ENCODE assay signal across 11 mouse cellular contexts in genomic region chr8:85381926-85382325, GRCm38 (mm10). TPM values are rescaled to one million over a fixed set of nuclear protein-coding genes. Genes with fewer than 3 reads are reported as not detected.
A peak's percentile ranks its signal among the peaks of the same experiment; 100 is the strongest.
DNase-seq lines count a peak whose midpoint lies in the region; ATAC-seq lines count a peak whose summit lies in the region.
"Had no signal": no experiment of that assay in that cellular context is flagged by ENCODE, and none has a peak within 500 bp of the region (broad histone marks: within the 10 kb centered on the region; RNA-seq: fewer than 3 reads in every experiment).

No protein-coding gene starts in this region.

- no peaks in the 10 kb centered on the region for H3K9me3 ChIP-seq in forebrain, embryonic 10.5 days
- H3K9me3 ChIP-seq in forebrain, embryonic 11.5 days (ENCODE audit: control insufficient read depth, low read length), result no peaks in the 10 kb centered on the region
- H3K9me3 ChIP-seq in heart, embryonic 13.5 days, result no peaks in the 10 kb centered on the region
- no peaks in the 10 kb centered on the region for H3K9me3 ChIP-seq in liver, embryonic 13.5 days (replicated peaks)
- no peaks in the 10 kb centered on the region for H3K9me3 ChIP-seq in midbrain, embryonic 15.5 days

- DNase-seq in forebrain, embryonic 10.5 days (ENCODE audit: extremely low spot score, low spot score), result no peak
- no peak for DNase-seq in forebrain, embryonic 11.5 days (ENCODE audit: low spot score)
- peak; percentile 16 to 41 for DNase-seq in left cerebral cortex, adult 18-20 months (ENCODE audit: low spot score in 2 of 2)
- DNase-seq in left cerebral cortex, postnatal 4 days, result no peak
- no peak for DNase-seq in liver, embryonic 13.5 days
- DNase-seq in adrenal gland, adult 18-20 months (ENCODE audit: low spot score in 2 of 2), result no peak
- DNase-seq: cerebellum, postnatal 14 days; kidney, adult 2 months had no signal

- H3K36me3 ChIP-seq in forebrain, embryonic 10.5 days (replicated peaks), result no peaks in the 10 kb centered on the region
- no peaks in the 10 kb centered on the region for H3K36me3 ChIP-seq in forebrain, embryonic 11.5 days (ENCODE audit: control insufficient read depth, insufficient read depth, low read length)
- no peaks in the 10 kb centered on the region for H3K36me3 ChIP-seq in heart, embryonic 13.5 days
- peaks cover 2% of the 10 kb centered on the region; the same call in 1 of the 2 replicates for H3K36me3 ChIP-seq in liver, embryonic 13.5 days
- H3K36me3 ChIP-seq in midbrain, embryonic 15.5 days (replicated peaks), result no peaks in the 10 kb centered on the region

- no peak overlapping the region for H3K4me2 ChIP-seq in forebrain, embryonic 11.5 days (ENCODE audit: low read depth, low read length, severe bottlenecking)
- H3K4me2 ChIP-seq in heart, embryonic 13.5 days, result peak overlapping the region; percentile 72
- H3K4me2 ChIP-seq in liver, embryonic 13.5 days, result peak overlapping the region; percentile 82
- no peak overlapping the region for H3K4me2 ChIP-seq in midbrain, embryonic 15.5 days

- peak overlapping the region; percentile 62; the same call in 1 of the 2 replicates for H3K27ac ChIP-seq in forebrain, embryonic 10.5 days
- no peak overlapping the region for H3K27ac ChIP-seq in forebrain, embryonic 11.5 days (ENCODE audit: low read depth, low read length)
- H3K27ac ChIP-seq in heart, embryonic 13.5 days (replicated peaks), result peak overlapping the region; percentile 99
- peak overlapping the region; percentile 100 for H3K27ac ChIP-seq in liver, embryonic 13.5 days
- H3K27ac ChIP-seq in midbrain, embryonic 15.5 days, result no peak overlapping the region

- no peak overlapping the region for H3K4me3 ChIP-seq in forebrain, embryonic 10.5 days
- H3K4me3 ChIP-seq in forebrain, embryonic 11.5 days (ENCODE audit: low read depth, low read length), result no peak overlapping the region
- H3K4me3 ChIP-seq in heart, embryonic 13.5 days, result no peak overlapping the region
- peak overlapping the region; percentile 73 for H3K4me3 ChIP-seq in liver, embryonic 13.5 days (replicated peaks)
- no peak overlapping the region for H3K4me3 ChIP-seq in midbrain, embryonic 15.5 days

- H3K27me3 ChIP-seq in forebrain, embryonic 10.5 days (ENCODE audit: poor library complexity, severe bottlenecking), result no peaks in the 10 kb centered on the region
- H3K27me3 ChIP-seq in forebrain, embryonic 11.5 days (ENCODE audit: control insufficient read depth, insufficient read depth, low read length), result no peaks in the 10 kb centered on the region
- no peaks in the 10 kb centered on the region for H3K27me3 ChIP-seq in heart, embryonic 13.5 days (replicated peaks)
- no peaks in the 10 kb centered on the region for H3K27me3 ChIP-seq in liver, embryonic 13.5 days
- H3K27me3 ChIP-seq in midbrain, embryonic 15.5 days (replicated peaks), result no peaks in the 10 kb centered on the region

- intact Hi-C loops in left cerebral cortex, postnatal 4 days (cut with DNase I), result no loop called here

- peaks cover 15% of the 10 kb centered on the region for H3K4me1 ChIP-seq in forebrain, embryonic 10.5 days
- H3K4me1 ChIP-seq in forebrain, embryonic 11.5 days (replicated peaks; ENCODE audit: control insufficient read depth, insufficient read depth, low read length), result no peaks in the 10 kb centered on the region
- peaks cover 86% of the 10 kb centered on the region for H3K4me1 ChIP-seq in heart, embryonic 13.5 days
- H3K4me1 ChIP-seq in liver, embryonic 13.5 days (replicated peaks), result peaks cover 82% of the 10 kb centered on the region
- no peaks in the 10 kb centered on the region for H3K4me1 ChIP-seq in midbrain, embryonic 15.5 days

- no peak for ATAC-seq in forebrain, embryonic 11.5 days (replicated peaks; ENCODE audit: low FRiP score)
- ATAC-seq in heart, embryonic 13.5 days (ENCODE audit: extremely low read depth, insufficient number of reproducible peaks, low FRiP score, low TSS enrichment), result no peak
- ATAC-seq in liver, embryonic 13.5 days (ENCODE audit: low read depth), result no peak
- no peak for ATAC-seq in midbrain, embryonic 15.5 days (replicated peaks)
- ATAC-seq: activated CD4-positive, CD25-positive, alpha-beta regulatory T cell, adult 4 months had no signal

- no peak overlapping the region for H3K9ac ChIP-seq in forebrain, embryonic 11.5 days (ENCODE audit: low read length)
- peak overlapping the region; percentile 74 for H3K9ac ChIP-seq in heart, embryonic 13.5 days
- H3K9ac ChIP-seq in liver, embryonic 13.5 days, result peak overlapping the region; percentile 79
- no peak overlapping the region for H3K9ac ChIP-seq in midbrain, embryonic 15.5 days

- 85% methylated on average over 4 of the region's 4 CpGs for WGBS in forebrain, embryonic 10.5 days
- 87% methylated on average over 4 of the region's 4 CpGs for WGBS in forebrain, embryonic 11.5 days
- 46% methylated on average over 4 of the region's 4 CpGs for WGBS in heart, embryonic 13.5 days
- 44% methylated on average over 4 of the region's 4 CpGs for WGBS in liver, embryonic 13.5 days (ENCODE audit: insufficient replicate concordance)
- 80% methylated on average over 4 of the region's 4 CpGs for WGBS in midbrain, embryonic 15.5 days

RNA-seq across cellular contexts. Expression of gene Mylk3, which starts 4.2 kb away (rescaled TPM):
- 0.58 and 0.63 TPM in 2 replicates for polyA plus RNA-seq in forebrain, embryonic 10.5 days (2016; fragmentation: Nextera tagmentation; extraction: Ambion mirVana)
- 1.2 and 1.7 TPM in 2 replicates for polyA plus RNA-seq in forebrain, embryonic 11.5 days (2014; fragmentation: Nextera tagmentation; extraction: Ambion mirVana)
- total RNA-seq in left cerebral cortex, adult 18-20 months (2021), result 1 to 10 TPM; 4.5 to 6.2 TPM
- total RNA-seq in left cerebral cortex, postnatal 4 days (2021), result under 1 TPM; 0.12 to 0.20 TPM
- 197 and 216 TPM in 2 replicates for polyA plus RNA-seq in heart, embryonic 13.5 days (2015; fragmentation: Nextera tagmentation; extraction: Ambion mirVana)
- polyA plus RNA-seq in liver, embryonic 13.5 days (2015; fragmentation: Nextera tagmentation; extraction: Ambion mirVana), result 44.7 and 45.8 TPM in 2 replicates
- polyA plus RNA-seq in midbrain, embryonic 15.5 days (2015; fragmentation: Nextera tagmentation; extraction: Ambion mirVana), result 0.34 and 0.52 TPM in 2 replicates
- total RNA-seq in adrenal gland, adult 18-20 months (2021), result under 1 TPM; 0.45 to 0.70 TPM
- polyA plus RNA-seq: activated CD4-positive, CD25-positive, alpha-beta regulatory T cell, adult 4 months had no signal

RNA-seq across cellular contexts. Expression of gene 4921524J17Rik, which starts 50.7 kb away (rescaled TPM):
- polyA plus RNA-seq in forebrain, embryonic 10.5 days (2016; fragmentation: Nextera tagmentation; extraction: Ambion mirVana), result 37.6 and 38.8 TPM in 2 replicates
- 40.1 and 48.2 TPM in 2 replicates for polyA plus RNA-seq in forebrain, embryonic 11.5 days (2014; fragmentation: Nextera tagmentation; extraction: Ambion mirVana)
- total RNA-seq in left cerebral cortex, adult 18-20 months (2021), result 10 to 100 TPM; 11.4 to 13.2 TPM
- 10 to 100 TPM; 20.0 to 23.3 TPM for total RNA-seq in left cerebral cortex, postnatal 4 days (2021)
- polyA plus RNA-seq in heart, embryonic 13.5 days (2015; fragmentation: Nextera tagmentation; extraction: Ambion mirVana), result 52.9 and 62.3 TPM in 2 replicates
- 21.4 and 26.1 TPM in 2 replicates for polyA plus RNA-seq in liver, embryonic 13.5 days (2015; fragmentation: Nextera tagmentation; extraction: Ambion mirVana)
- 36.5 and 38.6 TPM in 2 replicates for polyA plus RNA-seq in midbrain, embryonic 15.5 days (2015; fragmentation: Nextera tagmentation; extraction: Ambion mirVana)
- 10 to 100 TPM; 16.8 to 34.1 TPM for total RNA-seq in adrenal gland, adult 18-20 months (2021)

Comparison
In these comparisons a context has a peak if more than half of its experiments do, and no peak if none do; other contexts are left out.
1. DNase-seq: peak in left cerebral cortex, adult 18-20 months (2 of 2); none in forebrain, embryonic 10.5 days (single experiment), forebrain, embryonic 11.5 days (single experiment), left cerebral cortex, postnatal 4 days (single experiment), liver, embryonic 13.5 days (single experiment) and adrenal gland, adult 18-20 months (0 of 2).
2. H3K27ac ChIP-seq: peak in forebrain, embryonic 10.5 days (single experiment), heart, embryonic 13.5 days (single experiment) and liver, embryonic 13.5 days (single experiment); none in forebrain, embryonic 11.5 days (single experiment) and midbrain, embryonic 15.5 days (single experiment).
3. H3K4me2 ChIP-seq: peak in heart, embryonic 13.5 days (single experiment) and liver, embryonic 13.5 days (single experiment); none in forebrain, embryonic 11.5 days (single experiment) and midbrain, embryonic 15.5 days (single experiment).
4. H3K9ac ChIP-seq: peak in heart, embryonic 13.5 days (single experiment) and liver, embryonic 13.5 days (single experiment); none in forebrain, embryonic 11.5 days (single experiment) and midbrain, embryonic 15.5 days (single experiment).
5. RNA of gene Mylk3, which starts 4.2 kb away (polyA plus RNA-seq): 197 to 216 TPM in heart, embryonic 13.5 days and 44.7 to 45.8 TPM in liver, embryonic 13.5 days; 1.2 to 1.7 TPM in forebrain, embryonic 11.5 days, 0.58 to 0.63 TPM in forebrain, embryonic 10.5 days and 0.34 to 0.52 TPM in midbrain, embryonic 15.5 days; every median in the first group is over 10 times any median in the second.